Mouse (Mus musculus): ENCODE results near the gene Nfib. TPM values are rescaled to one million over a fixed set of nuclear protein-coding genes. Genes with fewer than 3 reads are reported as not detected.

Nfib gene
- polyA plus RNA-seq, 1 experiment from 2014 or later: 75.7 TPM

- no peak for ATAC-seq
- 56% methylated on average over 11 of the region's 11 CpGs for WGBS
- Histone ChIP-seq H3K4me2 (ENCODE audit: low read length) (no peak overlapping the region), H3K27me3 (replicated peaks; ENCODE audit: control insufficient read depth, insufficient read depth, low read length) (no peaks in the 10 kb centered on the region), H3K36me3 (ENCODE audit: control insufficient read depth, insufficient read depth, low read length) (no peaks in the 10 kb centered on the region), H3K9me3 (ENCODE audit: control insufficient read depth, low read length) (no peaks in the 10 kb centered on the region), H3K4me1 (ENCODE audit: control insufficient read depth, insufficient read depth, low read depth, low read length) (no peaks in the 10 kb centered on the region), H3K9ac (ENCODE audit: low read depth, low read length) (no peak overlapping the region), H3K27ac (ENCODE audit: low read depth, low read length) (no peak overlapping the region; the same call in 1 of the 2 replicates), H3K4me3 (ENCODE audit: low read length) (no peak overlapping the region)
These were observed 455.8 kb downstream of the Nfib start for GRCm38 (mm10) chr4:82249518-82250354.

GRCm38 (mm10) chr4:82248961-82249360 lies 456.6 kb downstream of the Nfib start:
- H3K9ac ChIP-seq (ENCODE audit: low read depth, low read length): no peak overlapping the region
- no peak for ATAC-seq
- no peaks in the 10 kb centered on the region for H3K4me1 ChIP-seq (ENCODE audit: control insufficient read depth, insufficient read depth, low read depth, low read length)
- no peak overlapping the region for H3K4me3 ChIP-seq (ENCODE audit: low read length)
- 73% methylated on average over 1 of the region's 1 CpGs for WGBS
- H3K27me3 ChIP-seq (replicated peaks; ENCODE audit: control insufficient read depth, insufficient read depth, low read length): no peaks in the 10 kb centered on the region
- no peak overlapping the region for H3K27ac ChIP-seq (ENCODE audit: low read depth, low read length)
- H3K9me3 ChIP-seq (ENCODE audit: control insufficient read depth, low read length): no peaks in the 10 kb centered on the region
- no peaks in the 10 kb centered on the region for H3K36me3 ChIP-seq (ENCODE audit: control insufficient read depth, insufficient read depth, low read length)
- H3K4me2 ChIP-seq (ENCODE audit: low read length): no peak overlapping the region

DNA sequence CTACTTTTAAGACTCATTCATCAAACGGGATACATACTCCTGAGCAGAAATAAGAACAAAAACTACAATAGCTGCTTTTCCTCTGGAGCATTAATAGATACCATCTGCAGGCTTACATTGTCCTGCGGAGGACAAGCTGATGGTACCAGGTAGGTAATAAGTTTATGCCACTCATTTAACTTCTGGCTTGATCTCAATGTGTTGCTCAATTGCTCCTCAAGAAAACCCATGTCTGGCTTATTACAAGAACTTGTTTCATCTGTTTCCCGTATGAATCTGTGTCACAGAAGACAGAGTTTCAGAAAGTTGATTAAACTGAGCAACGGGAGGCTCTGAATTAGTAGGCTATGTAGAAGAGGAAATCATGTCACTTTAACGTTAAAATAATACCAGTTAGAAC lies 457.5 kb downstream of the Nfib start:
- 90% methylated on average over 5 of the region's 5 CpGs for WGBS
- ATAC-seq: no peak
- no peaks in the 10 kb centered on the region for H3K27me3 ChIP-seq (replicated peaks; ENCODE audit: control insufficient read depth, insufficient read depth, low read length)
- H3K9ac ChIP-seq (ENCODE audit: low read depth, low read length): no peak overlapping the region
- H3K4me3 ChIP-seq (ENCODE audit: low read length): no peak overlapping the region
- H3K36me3 ChIP-seq (ENCODE audit: control insufficient read depth, insufficient read depth, low read length): no peaks in the 10 kb centered on the region
- no peaks in the 10 kb centered on the region for H3K4me1 ChIP-seq (ENCODE audit: control insufficient read depth, insufficient read depth, low read depth, low read length)
- H3K9me3 ChIP-seq (ENCODE audit: control insufficient read depth, low read length): no peaks in the 10 kb centered on the region
- no peak overlapping the region for H3K4me2 ChIP-seq (ENCODE audit: low read length)
- no peak overlapping the region for H3K27ac ChIP-seq (ENCODE audit: low read depth, low read length)

- WGBS: 73% methylated on average over 2 of the region's 2 CpGs
- no peak overlapping the region for H3K4me3 ChIP-seq (ENCODE audit: low read length)
- no peak overlapping the region for H3K27ac ChIP-seq (ENCODE audit: low read depth, low read length)
- no peaks in the 10 kb centered on the region for H3K9me3 ChIP-seq (ENCODE audit: control insufficient read depth, low read length)
- no peak overlapping the region for H3K4me2 ChIP-seq (ENCODE audit: low read length)
- H3K36me3 ChIP-seq (ENCODE audit: control insufficient read depth, insufficient read depth, low read length): no peaks in the 10 kb centered on the region
- ATAC-seq: no peak
- H3K9ac ChIP-seq (ENCODE audit: low read depth, low read length): no peak overlapping the region
- no peaks in the 10 kb centered on the region for H3K27me3 ChIP-seq (replicated peaks; ENCODE audit: control insufficient read depth, insufficient read depth, low read length)
- H3K4me1 ChIP-seq (ENCODE audit: control insufficient read depth, insufficient read depth, low read depth, low read length): no peaks in the 10 kb centered on the region
These were observed 459.3 kb downstream of the Nfib start for GRCm38 (mm10) chr4:82246290-82246689.

Other genes with a start within 250 kb of the Nfib start
- 19.2 and 20.9 TPM in 2 replicates for gene Zdhhc21, start 154.2 kb upstream of the Nfib start, polyA plus RNA-seq (2015; fragmentation: Nextera tagmentation; extraction: Ambion mirVana)
- gene Cer1, start 179.4 kb upstream of the Nfib start, polyA plus RNA-seq (2015; fragmentation: Nextera tagmentation; extraction: Ambion mirVana): 0.18 TPM in 1 of 2 replicates, not detected in the other

Data from hindbrain, embryonic 16.5 days (tissue).